In the genomic region with DNA sequence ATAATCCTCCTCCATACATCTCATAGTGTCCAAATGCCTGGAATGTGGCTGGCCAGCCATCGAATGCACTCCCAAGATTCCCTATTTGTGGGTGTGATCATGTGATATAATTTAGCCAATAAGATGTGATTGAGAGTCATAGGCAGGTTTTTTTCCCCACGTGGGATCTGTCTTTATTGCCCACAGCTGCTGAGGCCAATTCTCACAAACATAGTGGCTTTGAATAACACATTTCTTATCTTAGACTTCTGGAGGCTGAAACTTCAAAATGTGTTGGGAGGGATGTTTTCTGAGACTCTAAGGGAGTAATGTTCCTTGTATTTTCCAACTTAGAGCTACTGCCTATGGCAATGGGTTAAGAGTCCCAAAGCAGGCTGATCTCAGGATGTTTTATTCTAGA, we compare ENCODE assay signal across 17 mouse cellular contexts. TPM values are rescaled to one million over a fixed set of nuclear protein-coding genes. Genes with fewer than 3 reads are reported as not detected.
"Had no signal": no experiment of that assay in that cellular context is flagged by ENCODE, and none has a peak within 500 bp of the region (broad histone marks: within the 10 kb centered on the region; RNA-seq: fewer than 3 reads in every experiment).

No protein-coding gene starts in this region.

- H3K4me3 ChIP-seq: liver, embryonic 13.5 days had no signal

- DNase-seq: kidney, adult 2 months; kidney, postnatal 25 days; liver, embryonic 13.5 days; lung, adult 2 months; lung, postnatal 14 days; lung, postnatal 4 days; midbrain, embryonic 14.5 days; thymus, postnatal 25 days had no signal

- H3K27ac ChIP-seq: kidney, postnatal 0 days; liver, embryonic 13.5 days; stomach, postnatal 0 days had no signal

RNA-seq across cellular contexts. Expression of a gene that starts 17.8 kb away (rescaled TPM):
- total RNA-seq: layer of hippocampus, adult 8-10 months; layer of hippocampus, postnatal 10 days; left cerebral cortex, postnatal 36 days; liver, adult 2 months; megakaryocyte progenitor cell, adult 5-6 weeks; megakaryocyte-erythroid progenitor cell, adult 5-6 weeks; midbrain, postnatal 0 days had no signal

RNA-seq across cellular contexts. Expression of a gene that starts 59.7 kb away (rescaled TPM):
- total RNA-seq: liver, adult 2 months had no signal
